Mouse (Mus musculus) embryonic facial prominence, embryonic 12.5 days (tissue): ENCODE measurements around the gene Mmp13. TPM values are rescaled to one million over a fixed set of nuclear protein-coding genes. Genes with fewer than 3 reads are reported as not detected.
"Not testable (repeated sequence)": the region's sequence is repeated elsewhere in the genome, so short reads cannot be mapped to it uniquely, and the experiment has no call there.

Source experiments
- ATAC-seq: fragments of 200-750 bp; cut with Nextera tagmentation; 2 replicates; pipeline ENCODE4 v1.8.0; 2017; ENCODE audit not compliant: insufficient number of reproducible peaks, insufficient read depth, low FRiP score, low TSS enrichment
- H3K27ac ChIP-seq: fragments of 300-500 bp; sonication (generic); 2 replicates; pipeline ENCODE4 v1.5.1; 2016; ENCODE audit warnings: mild to moderate bottlenecking
- H3K27me3 ChIP-seq: fragments of 300-500 bp; sonication (generic); 2 replicates; pipeline ENCODE4 v1.6.1; 2016; ENCODE audit warnings: mild to moderate bottlenecking, moderate library complexity
- H3K36me3 ChIP-seq: fragments of 300-500 bp; sonication (generic); 2 replicates; pipeline ENCODE4 v1.6.1; 2016; ENCODE audit warnings: mild to moderate bottlenecking
- H3K4me1 ChIP-seq: fragments of 300-500 bp; sonication (generic); 2 replicates; pipeline ENCODE4 v1.6.1; 2016
- H3K4me2 ChIP-seq: fragments of 300-500 bp; sonication (generic); replicated peaks from 2 replicates; pipeline ENCODE4 v1.6.1; 2016; ENCODE audit warnings: mild to moderate bottlenecking, moderate library complexity
- H3K4me3 ChIP-seq: fragments of 300-500 bp; sonication (generic); 2 replicates; pipeline ENCODE4 v1.5.1; 2016; ENCODE audit warnings: mild to moderate bottlenecking
- H3K9ac ChIP-seq: fragments of 300-500 bp; sonication (generic); 2 replicates; pipeline ENCODE4 v1.6.1; 2016; ENCODE audit warnings: mild to moderate bottlenecking, moderate library complexity
- H3K9me3 ChIP-seq: fragments of 300-500 bp; sonication (generic); 2 replicates; pipeline ENCODE4 v1.6.1; 2016; ENCODE audit warnings: mild to moderate bottlenecking, moderate library complexity
- WGBS: fragments of 180-500 bp; shearing (Covaris S2); methylation state at CpG from one replicate; pipeline ENCODE4 v1.1.7; 2016; 5-methylcytosine and 5-hydroxymethylcytosine counted together
- polyA plus RNA-seq: library from polyadenylated mRNA; unstranded; fragments of >200 nt; fragmentation: Nextera tagmentation; extraction: Ambion mirVana; gene quantifications from 2 replicates; pipeline ENCODE4 v1.2.1, GENCODE M21; 2016

Gene Mmp13
- not detected in 2 replicates for polyA plus RNA-seq

- H3K4me2 ChIP-seq, result no peak within 1 kb of the TSS
- H3K4me1 ChIP-seq, result no peaks in the 10 kb centered on the region
- H3K9ac ChIP-seq, result no peak within 1 kb of the TSS
- no peaks in the 10 kb centered on the region for H3K9me3 ChIP-seq
- no peak for ATAC-seq
- no peaks in the 10 kb centered on the region for H3K27me3 ChIP-seq
- H3K36me3 ChIP-seq, result no peaks in the 10 kb centered on the region
- no peak within 1 kb of the TSS for H3K27ac ChIP-seq
- H3K4me3 ChIP-seq, result no peak within 1 kb of the TSS
- WGBS, result 64% methylated on average over 1 of the region's 1 CpGs
These were observed at the start of gene Mmp13 for GRCm38 (mm10) chr9:7272214-7272613. Gene Mmp13, plus strand, starts transcription at chr9:7272514.

DNA sequence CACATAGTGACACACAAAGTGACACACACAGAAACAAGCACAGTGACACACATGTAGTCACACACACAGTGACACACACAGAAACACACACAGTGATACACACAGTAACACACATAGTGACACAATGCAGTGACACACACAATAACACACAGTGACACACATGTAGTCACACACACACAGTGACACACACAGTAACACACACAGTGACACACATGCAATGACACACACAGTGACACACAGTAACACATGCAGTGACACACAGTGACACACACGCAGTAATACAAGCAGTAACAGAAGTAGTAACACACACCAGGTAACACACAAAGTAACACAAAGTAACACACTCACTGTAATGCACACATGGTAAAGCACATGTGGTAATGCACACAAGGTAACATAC is 33.7 kb upstream of the Mmp13 start:
- H3K4me3 ChIP-seq, result no peak overlapping the region
- no peak overlapping the region for H3K4me2 ChIP-seq
- no peaks in the 10 kb centered on the region for H3K36me3 ChIP-seq
- H3K27me3 ChIP-seq, result no peaks in the 10 kb centered on the region
- ATAC-seq, result no peak
- 94% methylated on average over 1 of the region's 1 CpGs for WGBS
- H3K9ac ChIP-seq, result no peak overlapping the region
- no peaks in the 10 kb centered on the region for H3K4me1 ChIP-seq
- H3K9me3 ChIP-seq, result no peaks in the 10 kb centered on the region
- no peak overlapping the region for H3K27ac ChIP-seq

GRCm38 (mm10) chr9:7239967-7240366 is 32.3 kb upstream of the Mmp13 start:
- H3K9ac ChIP-seq, result no peak overlapping the region
- H3K27ac ChIP-seq, result no peak overlapping the region
- no peaks in the 10 kb centered on the region for H3K4me1 ChIP-seq
- no peak for ATAC-seq
- H3K9me3 ChIP-seq, result no peaks in the 10 kb centered on the region
- no peaks in the 10 kb centered on the region for H3K36me3 ChIP-seq
- H3K4me3 ChIP-seq, result no peak overlapping the region
- H3K4me2 ChIP-seq, result no peak overlapping the region
- no peaks in the 10 kb centered on the region for H3K27me3 ChIP-seq
- WGBS, result 71% methylated on average over 2 of the region's 2 CpGs

GRCm38 (mm10) chr9:7252797-7253654 is 19.3 kb upstream of the Mmp13 start:
- Histone ChIP-seq H3K9me3 (no peaks in the 10 kb centered on the region), H3K36me3 (no peaks in the 10 kb centered on the region), H3K9ac (no peak overlapping the region), H3K4me1 (no peaks in the 10 kb centered on the region), H3K27ac (no peak overlapping the region), H3K4me2 (no peak overlapping the region), H3K27me3 (no peaks in the 10 kb centered on the region), H3K4me3 (no peak overlapping the region)
- ATAC-seq, result no peak
- WGBS, result 79% methylated on average over 1 of the region's 1 CpGs

DNA sequence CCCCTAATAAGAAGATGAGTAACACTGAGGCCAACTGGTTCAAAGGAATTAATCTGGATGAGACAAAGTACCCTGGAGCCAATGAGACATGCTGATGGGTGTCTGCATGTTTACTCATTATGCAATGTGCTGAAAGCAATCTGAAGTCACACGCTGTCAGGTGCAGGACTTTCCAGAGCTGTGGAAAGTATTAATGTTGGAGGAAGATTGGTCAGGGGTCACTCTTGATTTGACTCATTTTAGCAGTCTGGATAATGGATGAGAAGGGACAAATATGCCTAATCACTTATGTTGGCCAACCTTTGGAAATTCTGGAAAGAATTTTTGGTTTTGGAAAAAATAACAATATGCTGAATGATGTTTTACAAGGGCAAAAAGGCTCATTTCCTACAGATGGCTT is 10.6 kb upstream of the Mmp13 start:
- 83% methylated on average over 1 of the region's 1 CpGs for WGBS
- H3K27me3 ChIP-seq, result no peaks in the 10 kb centered on the region
- no peaks in the 10 kb centered on the region for H3K36me3 ChIP-seq
- no peak overlapping the region for H3K27ac ChIP-seq
- no peaks in the 10 kb centered on the region for H3K9me3 ChIP-seq
- no peaks in the 10 kb centered on the region for H3K4me1 ChIP-seq
- no peak overlapping the region for H3K4me2 ChIP-seq
- no peak for ATAC-seq
- H3K4me3 ChIP-seq, result no peak overlapping the region
- H3K9ac ChIP-seq, result no peak overlapping the region

- Histone ChIP-seq H3K27ac (no peak overlapping the region), H3K36me3 (no peaks in the 10 kb centered on the region), H3K27me3 (no peaks in the 10 kb centered on the region), H3K4me3 (no peak overlapping the region), H3K9me3 (no peaks in the 10 kb centered on the region), H3K9ac (no peak overlapping the region), H3K4me1 (no peaks in the 10 kb centered on the region), H3K4me2 (no peak overlapping the region)
- WGBS, result 65% methylated on average over 3 of the region's 3 CpGs
- ATAC-seq, result no peak
These were observed 2.2 kb upstream of the Mmp13 start for GRCm38 (mm10) chr9:7270071-7270470.

DNA sequence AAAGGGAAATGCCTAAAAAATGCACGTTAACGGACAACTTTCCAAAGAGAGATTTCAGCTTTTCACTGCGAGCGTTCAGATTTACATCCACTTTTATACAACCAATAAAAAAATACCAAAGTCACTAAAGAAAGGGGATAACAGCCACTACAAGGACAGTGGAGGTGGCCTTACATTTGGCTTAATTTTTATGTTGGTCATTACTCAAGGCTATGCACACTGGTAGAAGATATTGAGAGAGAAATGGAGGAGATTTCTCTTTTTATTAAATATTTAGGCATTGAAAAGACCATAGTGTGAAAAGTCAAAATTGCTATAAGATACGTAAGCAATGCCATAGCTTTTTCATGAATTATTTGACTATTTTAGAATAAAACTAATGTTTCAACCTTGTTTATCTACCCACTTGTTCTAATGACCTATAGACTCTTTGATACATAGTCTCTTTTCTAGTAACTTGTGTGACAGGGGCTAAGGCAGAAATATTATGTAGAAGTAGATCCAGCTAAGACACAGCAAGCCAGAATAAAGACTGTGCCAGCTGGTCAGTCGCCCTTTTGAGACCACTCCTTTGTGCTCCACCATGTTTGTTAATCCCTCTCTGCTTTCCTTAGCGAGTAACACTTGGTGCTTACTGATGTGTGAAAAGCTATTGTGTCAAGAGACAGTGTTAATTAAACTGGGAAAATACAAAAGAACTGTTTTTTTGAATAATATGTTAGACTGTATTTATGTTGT is 10.4 kb downstream of the Mmp13 start:
- Histone ChIP-seq H3K36me3 (no peaks in the 10 kb centered on the region), H3K9me3 (no peaks in the 10 kb centered on the region), H3K27ac (no peak overlapping the region), H3K27me3 (no peaks in the 10 kb centered on the region), H3K4me2 (no peak overlapping the region), H3K9ac (no peak overlapping the region), H3K4me3 (no peak overlapping the region), H3K4me1 (no peaks in the 10 kb centered on the region)
- WGBS, result 76% methylated on average over 7 of the region's 7 CpGs
- ATAC-seq, result no peak

GRCm38 (mm10) chr9:7283303-7283684 is 11.0 kb downstream of the Mmp13 start:
- not testable (repeated sequence) for H3K36me3 ChIP-seq, H3K27me3 ChIP-seq, H3K9me3 ChIP-seq, H3K4me3 ChIP-seq, ATAC-seq, H3K9ac ChIP-seq, H3K4me1 ChIP-seq, H3K4me2 ChIP-seq, H3K27ac ChIP-seq
- WGBS, result 88% methylated on average over 2 of the region's 2 CpGs

GRCm38 (mm10) chr9:7289501-7289900 is 17.2 kb downstream of the Mmp13 start:
- Histone ChIP-seq H3K9me3 (no peaks in the 10 kb centered on the region), H3K4me3 (no peak overlapping the region), H3K9ac (no peak overlapping the region), H3K4me1 (no peaks in the 10 kb centered on the region), H3K36me3 (no peaks in the 10 kb centered on the region), H3K27me3 (no peaks in the 10 kb centered on the region), H3K27ac (no peak overlapping the region), H3K4me2 (no peak overlapping the region)
- no peak for ATAC-seq
- WGBS, result 74% methylated on average over 2 of the region's 2 CpGs

DNA sequence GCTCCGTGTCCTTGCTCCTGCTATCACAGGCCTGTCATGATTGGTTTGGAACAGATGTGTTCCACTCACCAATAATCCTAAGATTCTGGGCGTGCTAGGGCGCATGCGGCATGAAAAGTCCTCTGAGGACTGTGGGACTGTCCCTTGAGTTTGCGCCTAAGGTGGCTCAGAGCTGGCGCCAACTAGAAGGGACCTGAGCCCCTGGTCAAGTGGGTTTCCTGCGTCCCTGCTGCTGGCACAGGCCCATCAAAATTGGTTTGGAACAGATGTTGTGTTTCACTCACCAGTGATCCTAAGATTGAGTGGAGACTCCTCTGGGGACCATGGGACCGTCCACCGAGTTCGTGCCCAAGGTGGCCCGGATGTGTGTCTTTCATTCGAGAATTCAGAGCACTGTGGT is 17.6 kb downstream of the Mmp13 start:
- no peaks in the 10 kb centered on the region for H3K27me3 ChIP-seq
- H3K9me3 ChIP-seq, result no peaks in the 10 kb centered on the region
- no peak overlapping the region for H3K27ac ChIP-seq
- H3K36me3 ChIP-seq, result no peaks in the 10 kb centered on the region
- no peak overlapping the region for H3K4me2 ChIP-seq
- H3K4me1 ChIP-seq, result no peaks in the 10 kb centered on the region
- ATAC-seq, result no peak
- H3K9ac ChIP-seq, result no peak overlapping the region
- no peak overlapping the region for H3K4me3 ChIP-seq
- WGBS, result 91% methylated on average over 12 of the region's 12 CpGs

DNA sequence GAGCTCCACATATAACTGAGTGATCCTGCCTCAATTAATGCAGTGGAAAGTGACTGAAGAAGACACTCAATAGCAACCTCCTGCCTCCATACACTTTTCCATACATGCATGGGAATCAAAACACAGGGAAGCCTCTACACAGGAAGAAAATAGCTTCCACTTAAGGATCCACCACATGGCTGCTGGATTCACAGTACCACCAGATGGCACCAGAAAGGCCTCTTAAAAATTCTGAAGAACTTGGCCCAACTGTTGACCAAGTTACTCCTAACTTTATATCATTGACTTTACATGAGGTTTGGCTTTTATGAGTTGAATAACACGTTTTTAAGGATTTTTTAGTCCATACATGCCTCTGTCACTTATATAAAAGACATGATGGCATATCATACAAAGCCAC is 19.8 kb downstream of the Mmp13 start:
- no peak overlapping the region for H3K27ac ChIP-seq
- no peak overlapping the region for H3K4me2 ChIP-seq
- H3K27me3 ChIP-seq, result no peaks in the 10 kb centered on the region
- no peaks in the 10 kb centered on the region for H3K36me3 ChIP-seq
- H3K9me3 ChIP-seq, result no peaks in the 10 kb centered on the region
- H3K9ac ChIP-seq, result no peak overlapping the region
- ATAC-seq, result no peak
- H3K4me1 ChIP-seq, result no peaks in the 10 kb centered on the region
- 22% methylated on average over 1 of the region's 1 CpGs for WGBS
- no peak overlapping the region for H3K4me3 ChIP-seq

- no peaks in the 10 kb centered on the region for H3K36me3 ChIP-seq
- no peaks in the 10 kb centered on the region for H3K9me3 ChIP-seq
- no peak overlapping the region for H3K27ac ChIP-seq
- no peak overlapping the region for H3K4me2 ChIP-seq
- no peaks in the 10 kb centered on the region for H3K4me1 ChIP-seq
- ATAC-seq, result no peak
- no peak overlapping the region for H3K9ac ChIP-seq
- no peaks in the 10 kb centered on the region for H3K27me3 ChIP-seq
- H3K4me3 ChIP-seq, result no peak overlapping the region
These were observed 59.5 kb downstream of the Mmp13 start for GRCm38 (mm10) chr9:7331847-7332246.
